Mouse (Mus musculus): Measurements from ENCODE around the gene Ep300.

GRCm38 (mm10) chr15:81698532-81698931 lies 113.4 kb downstream of the Ep300 start:
- no peak for TF ChIP-seq CTCF (IDR thresholded peaks at IDR 0.05; ENCODE audit: low read depth, low read length)
- no peak for TF ChIP-seq GATA1 (IDR thresholded peaks at IDR 0.05; ENCODE audit: borderline replicate concordance, low read length)
- no peak for TF ChIP-seq TAL1 (conservative IDR thresholded peaks at IDR 0.05; ENCODE audit: low read depth, low read length)

Data from G1E (cell line).